Mouse (Mus musculus) common myeloid progenitor, adult 5-6 weeks (primary cell): Measurements from ENCODE around the gene Myo15. TPM values are rescaled to one million over a fixed set of nuclear protein-coding genes. Genes with fewer than 3 reads are reported as not detected.
"Not testable (repeated sequence)": the region's sequence is repeated elsewhere in the genome, so short reads cannot be mapped to it uniquely, and the experiment has no call there.

Experiments
- ATAC-seq: replicated peaks from 2 replicates; pipeline ENCODE4 v1.8.0; 2016; ENCODE audit warnings: low read depth, mild to moderate bottlenecking, moderate TSS enrichment, inconsistent platforms; ENCODE audit not compliant: poor library complexity, severe bottlenecking
- total RNA-seq: library from RNA; stranded (forward); fragments of 200-1000, 187-1606 nt; gene quantifications from 2 replicates; pipeline ENCODE4 v1.2.3, GENCODE M21; 2017

Myo15 gene
- total RNA-seq, result 0.09 TPM in 1 of 2 replicates, not detected in the other

DNA sequence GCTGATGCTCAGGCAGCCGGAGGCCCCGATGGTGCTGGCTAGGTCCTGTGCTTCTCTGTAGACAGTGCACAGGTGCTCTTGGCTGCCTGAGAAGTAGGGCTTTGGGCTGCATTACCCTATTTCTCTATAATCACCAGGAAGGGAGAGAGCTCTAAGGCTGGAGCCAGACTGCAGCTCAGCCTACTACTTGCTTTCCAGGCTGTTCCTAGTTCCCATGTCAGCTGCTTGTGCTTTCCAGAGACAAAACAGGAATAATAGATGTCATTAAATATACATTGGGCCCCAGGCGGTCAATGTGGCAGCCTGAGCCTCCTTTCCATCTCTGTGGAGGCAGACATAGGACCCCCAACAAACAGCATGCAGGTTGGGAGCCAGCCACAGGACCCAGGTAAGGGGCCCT lies at the start of gene Myo15:
Gene Myo15, plus strand, starts transcription at position 301 of the 400 bp plus-strand sequence.
- ATAC-seq, result no peak

- ATAC-seq, result no peak
These were observed 47.0 kb upstream of the Myo15 start for GRCm38 (mm10) chr11:60422046-60422668.

GRCm38 (mm10) chr11:60423006-60423405 lies 46.1 kb upstream of the Myo15 start:
- ATAC-seq, result no peak

GRCm38 (mm10) chr11:60426417-60426816 lies 42.7 kb upstream of the Myo15 start:
- no peak for ATAC-seq

DNA sequence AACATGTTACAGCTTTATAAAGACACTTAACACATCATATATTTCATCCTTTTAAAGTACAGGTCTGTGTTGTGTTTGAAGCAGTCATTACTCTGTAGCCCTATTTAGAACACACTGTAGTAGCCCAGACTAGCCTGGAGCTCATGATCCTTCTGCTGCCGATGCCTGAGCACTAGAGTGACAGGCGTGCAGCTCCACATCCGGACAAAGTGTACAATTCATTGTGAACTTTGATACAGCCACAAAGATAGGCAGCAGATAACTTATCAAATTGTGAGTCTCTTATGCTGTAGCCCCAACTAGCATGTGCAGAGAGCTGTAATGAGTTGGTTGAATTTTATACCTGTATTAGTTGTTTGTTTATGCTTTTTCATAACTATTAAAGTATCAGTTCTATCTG lies 41.5 kb upstream of the Myo15 start:
- ATAC-seq, result no peak

- no peak for ATAC-seq
These were observed 35.6 kb upstream of the Myo15 start for GRCm38 (mm10) chr11:60433501-60433900.

- no peak for ATAC-seq
These were observed 34.0 kb upstream of the Myo15 start for GRCm38 (mm10) chr11:60435133-60435532.

- ATAC-seq, result no peak; the same call in 1 of the 2 replicates
These were observed 32.5 kb upstream of the Myo15 start for GRCm38 (mm10) chr11:60436618-60437017.

GRCm38 (mm10) chr11:60439621-60440020 lies 29.5 kb upstream of the Myo15 start:
- not testable (repeated sequence) for ATAC-seq

DNA sequence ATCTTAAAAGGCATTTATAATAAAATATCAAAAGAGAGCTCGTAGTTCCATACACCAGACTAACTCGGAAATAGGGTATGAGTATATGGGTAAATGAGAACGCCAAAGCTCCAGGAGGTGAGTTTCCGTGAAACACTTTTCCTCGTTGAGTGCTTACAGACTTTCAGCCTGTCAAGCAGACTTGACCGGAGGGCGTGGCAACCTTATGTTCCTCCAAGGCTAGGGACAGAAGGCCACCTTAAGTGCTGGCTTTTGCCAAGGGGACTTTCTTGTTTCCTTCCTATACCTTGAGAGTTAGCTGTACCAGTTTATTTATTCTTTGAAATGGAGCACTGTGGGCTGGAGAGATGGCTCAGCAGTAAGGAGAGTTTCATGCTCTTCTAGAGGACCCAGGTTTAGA lies 29.0 kb upstream of the Myo15 start:
- ATAC-seq, result no peak

DNA sequence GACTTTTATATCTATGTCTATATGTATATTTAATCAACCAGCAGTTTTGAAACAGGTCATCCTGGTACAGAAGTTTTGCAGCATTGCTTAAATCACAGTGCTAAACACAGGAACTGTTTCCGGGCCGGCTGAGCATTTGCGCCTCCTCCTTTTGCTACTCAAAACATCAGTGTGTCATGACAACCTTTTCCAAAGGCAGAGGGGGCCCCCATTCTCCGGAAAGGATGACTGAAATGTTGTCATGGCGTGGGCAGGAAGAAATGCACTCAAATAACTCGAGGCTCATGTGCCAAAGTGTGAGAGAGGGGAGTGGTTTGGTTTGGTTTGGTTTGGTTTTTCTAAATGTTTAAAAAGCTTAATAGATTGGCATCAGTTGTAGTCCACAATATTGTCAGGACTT lies 26.2 kb upstream of the Myo15 start:
- no peak for ATAC-seq

DNA sequence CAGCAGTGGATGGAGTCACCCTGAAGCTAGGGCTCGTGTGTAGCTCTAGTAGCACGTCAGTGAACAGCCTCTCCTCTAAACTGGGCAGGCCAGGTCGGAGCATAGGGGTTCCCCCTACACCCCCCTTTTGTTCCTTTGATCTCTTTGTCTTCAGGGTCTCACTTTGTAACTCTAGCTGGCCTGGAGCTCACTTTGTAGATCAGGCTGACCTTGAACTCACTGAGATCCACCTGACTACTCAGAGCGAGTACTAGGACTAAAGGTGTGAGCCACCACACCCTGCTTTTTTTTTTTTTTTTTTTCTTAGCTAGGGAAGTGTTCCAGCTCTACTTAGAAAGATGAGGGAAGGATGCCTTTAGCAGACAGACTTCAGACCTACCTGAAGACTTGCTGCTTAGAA lies 25.1 kb upstream of the Myo15 start:
- no peak for ATAC-seq

DNA sequence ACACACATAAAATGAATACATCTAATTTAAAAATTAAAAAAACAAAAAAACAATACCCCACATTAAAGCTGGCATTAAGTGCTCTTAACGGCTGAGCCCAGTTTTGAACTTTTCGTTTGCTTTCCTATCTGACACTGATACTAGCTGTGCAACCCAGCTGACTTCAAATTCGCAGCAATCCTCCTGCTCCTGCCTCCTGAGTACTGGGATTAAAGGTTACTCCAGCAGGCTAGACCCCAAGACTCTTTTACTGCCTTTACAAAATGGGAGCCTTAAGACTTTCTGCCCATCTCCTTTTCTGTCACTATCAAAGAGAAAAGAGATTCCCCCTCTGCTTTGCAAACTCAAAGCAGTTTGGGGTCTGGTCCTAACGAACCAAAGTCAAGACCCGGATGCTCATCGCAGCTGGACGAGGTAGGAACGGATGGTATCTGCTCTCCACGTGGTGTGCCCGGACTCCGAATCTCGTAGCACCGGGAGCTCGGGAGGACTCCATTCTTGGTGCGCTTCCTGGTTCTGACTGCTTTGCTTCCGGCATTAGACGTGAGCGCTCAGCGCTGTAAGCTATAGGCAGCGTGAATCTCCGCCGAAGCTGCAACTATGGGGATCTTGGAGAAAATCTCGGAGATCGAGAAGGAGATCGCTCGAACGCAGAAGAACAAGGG lies 14.9 kb upstream of the Myo15 start, which contains the start of gene Drg2:
Gene Drg2, plus strand, starts transcription at position 512 of the 665 bp plus-strand sequence.
- peak; percentile 99 for ATAC-seq

DNA sequence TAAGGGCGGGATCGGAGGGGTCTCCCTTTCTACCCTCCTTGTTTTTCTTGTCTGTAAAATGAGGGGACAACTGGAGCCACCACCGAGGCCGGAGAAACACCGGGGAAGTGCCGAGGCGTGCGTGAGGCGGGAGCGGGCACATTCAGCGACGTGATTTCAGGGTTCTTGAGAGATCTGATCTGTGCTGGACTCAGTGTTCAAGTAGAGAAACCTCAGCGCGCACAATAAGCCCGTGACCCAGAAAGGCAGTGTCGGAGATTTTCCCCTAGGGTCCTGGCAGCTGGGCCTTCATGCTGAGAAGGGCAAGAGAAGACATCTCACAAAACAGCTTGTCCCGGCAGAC lies 14.4 kb upstream of the Myo15 start:
- peak; percentile 16; the same call in 1 of the 2 replicates for ATAC-seq

DNA sequence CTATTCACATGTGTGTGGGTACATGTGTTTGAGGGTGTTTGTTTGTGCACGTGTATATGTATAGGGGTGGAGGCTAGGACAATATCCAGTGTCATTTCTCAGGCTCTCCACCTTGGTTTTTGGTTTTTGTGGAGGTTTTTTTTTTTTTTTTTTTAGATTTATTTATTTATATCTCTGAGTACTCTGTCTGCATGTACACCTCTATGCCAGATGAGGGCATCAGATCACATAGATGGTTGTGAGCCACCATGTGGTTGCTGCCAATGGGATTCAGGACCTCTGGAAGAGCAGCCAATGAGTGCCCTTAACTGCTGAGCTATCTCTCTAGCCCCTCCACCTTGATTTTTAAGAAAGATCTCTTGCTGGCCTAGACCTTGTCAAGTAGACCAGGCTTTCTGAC lies 11.2 kb upstream of the Myo15 start:
- no peak for ATAC-seq

GRCm38 (mm10) chr11:60465943-60466380 lies 3.2 kb upstream of the Myo15 start:
- ATAC-seq, result peak; percentile 64

DNA sequence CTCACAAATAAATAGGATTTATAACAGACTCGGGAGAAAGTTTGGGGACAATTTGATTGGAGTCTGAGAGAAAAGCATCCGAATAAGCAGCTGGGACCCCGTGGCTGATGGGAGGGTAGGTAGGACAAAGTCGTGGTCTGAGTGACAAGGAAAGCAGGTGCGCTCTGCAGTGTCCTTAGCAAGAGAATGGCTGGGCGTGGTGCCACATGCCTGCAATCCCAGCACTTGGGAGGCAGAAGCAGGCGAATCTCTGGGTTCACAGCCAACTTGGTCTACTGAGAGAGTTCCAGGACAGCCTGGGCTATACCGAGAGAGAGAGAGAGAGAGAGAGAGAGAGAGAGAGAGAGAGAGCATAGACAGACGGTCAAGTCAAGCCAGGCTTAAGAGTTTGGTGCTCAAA lies 1.6 kb downstream of the Myo15 start:
- ATAC-seq, result no peak

DNA sequence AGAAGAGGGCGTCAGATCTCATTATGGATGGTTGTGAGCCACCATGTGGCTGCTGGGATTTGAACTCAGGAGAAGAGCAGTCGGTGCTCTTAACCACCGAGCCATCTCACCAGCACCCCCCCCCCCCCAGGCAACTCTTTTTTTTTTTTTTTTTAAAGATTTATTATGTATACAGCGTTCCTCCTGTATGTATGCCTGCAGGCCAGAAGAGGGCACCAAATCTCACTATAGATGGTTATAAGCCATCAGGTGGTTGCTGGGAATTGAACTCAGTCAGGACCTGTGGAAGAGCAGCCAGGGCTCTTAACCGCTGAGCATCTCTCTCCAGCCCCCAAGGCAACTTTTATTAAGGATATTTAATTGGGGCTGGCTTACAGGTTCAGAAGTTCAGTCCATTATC lies 5.4 kb downstream of the Myo15 start:
- no peak for ATAC-seq

DNA sequence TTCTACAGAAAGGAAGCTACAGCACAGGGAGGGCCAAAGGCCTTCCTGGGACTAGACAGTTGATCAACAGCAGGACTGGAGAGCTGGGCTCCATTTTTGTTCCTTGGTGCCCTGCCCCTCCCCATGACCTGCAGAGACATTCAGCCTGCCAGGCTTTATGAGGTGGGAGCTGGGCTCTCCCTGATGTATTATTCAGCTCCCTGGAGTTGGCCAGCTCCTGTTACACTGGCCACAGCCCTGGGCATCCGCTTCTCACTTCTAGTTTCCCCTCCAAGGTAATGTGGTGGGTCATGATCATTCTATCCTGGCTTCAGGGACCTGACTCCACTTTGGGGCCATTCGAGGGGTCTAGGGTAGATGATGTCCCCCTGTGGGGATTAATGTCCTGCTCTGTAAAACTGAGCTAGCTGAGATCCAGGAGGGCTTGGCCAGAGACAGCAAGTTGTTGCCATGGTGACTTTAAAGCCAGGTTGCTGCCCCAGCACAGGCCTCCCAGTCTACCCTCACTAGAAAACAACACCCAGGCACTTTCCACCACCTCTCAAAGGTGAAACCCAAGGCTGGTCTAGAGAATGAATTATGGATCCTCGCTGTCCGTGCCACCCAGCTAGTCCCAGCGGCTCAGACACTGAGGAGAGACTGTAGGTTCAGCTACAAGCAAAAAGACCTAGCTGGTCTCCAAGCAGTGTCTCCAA lies 6.7 kb downstream of the Myo15 start:
- no peak for ATAC-seq

GRCm38 (mm10) chr11:60478121-60478520 lies 9.0 kb downstream of the Myo15 start:
- ATAC-seq, result no peak

DNA sequence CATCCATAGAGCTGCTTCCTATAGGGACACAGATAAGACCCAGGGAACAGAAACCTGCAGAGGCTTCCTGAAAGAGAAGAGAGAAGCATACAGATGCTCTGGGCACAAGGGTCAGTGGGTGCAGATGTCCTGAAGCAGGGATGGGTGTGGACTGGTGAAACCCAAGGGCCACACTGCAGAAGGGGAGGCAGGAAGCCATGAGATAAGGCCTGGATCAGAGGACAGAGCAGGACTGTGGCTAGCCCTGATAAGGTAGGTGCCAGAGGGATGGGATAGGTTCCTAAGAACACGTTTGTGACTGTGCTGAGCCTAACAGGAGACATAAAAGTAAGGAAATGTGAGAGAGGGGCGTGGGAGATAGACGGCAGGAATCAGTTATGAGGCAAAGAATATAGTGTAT lies 17.1 kb downstream of the Myo15 start:
- no peak for ATAC-seq
